Comparison of ENCODE assay signal across 39 mouse cellular contexts in genomic region chr13:32884755-32885154, GRCm38 (mm10). TPM values are rescaled to one million over a fixed set of nuclear protein-coding genes. Genes with fewer than 3 reads are reported as not detected.
DNase-seq lines count a peak whose midpoint lies in the region; TF ChIP-seq lines count a peak whose summit lies in the region.
"Had no signal": no experiment of that assay in that cellular context is flagged by ENCODE, and none has a peak within 500 bp of the region (broad histone marks: within the 10 kb centered on the region; RNA-seq: fewer than 3 reads in every experiment).

No protein-coding gene starts in this region.

- no peaks in the 10 kb centered on the region for H3K36me3 ChIP-seq in myocyte (ENCODE audit: control insufficient read depth, insufficient read depth)
- H3K36me3 ChIP-seq: embryonic facial prominence, embryonic 13.5 days; hindbrain, embryonic 15.5 days; limb, embryonic 10.5 days; limb, embryonic 15.5 days; liver, embryonic 13.5 days; neural tube, embryonic 15.5 days had no signal

- H3K27me3 ChIP-seq in myocyte (ENCODE audit: control insufficient read depth, insufficient read depth, insufficient read length), result no peaks in the 10 kb centered on the region
- H3K27me3 ChIP-seq: embryonic facial prominence, embryonic 13.5 days; hindbrain, embryonic 15.5 days; limb, embryonic 15.5 days; liver, embryonic 13.5 days; neural tube, embryonic 15.5 days had no signal

- no peak overlapping the region for H3K4me3 ChIP-seq in myocyte
- H3K4me3 ChIP-seq: embryonic facial prominence, embryonic 13.5 days; hindbrain, embryonic 15.5 days; limb, embryonic 10.5 days; limb, embryonic 15.5 days; liver, embryonic 13.5 days; neural tube, embryonic 15.5 days had no signal

- no peak overlapping the region for H3ac ChIP-seq in myocyte (ENCODE audit: control insufficient read depth, insufficient read length)

- H3K79me2 ChIP-seq in myocyte (ENCODE audit: control insufficient read depth, insufficient read depth), result no peaks in the 10 kb centered on the region

- peak; percentile 31 for DNase-seq in gastrocnemius, adult 18-20 months (ENCODE audit: low spot score)
- no peak for DNase-seq in gastrocnemius, postnatal 4 days (ENCODE audit: low spot score in 2 of 2)
- DNase-seq in 416B (ENCODE audit: low read depth), result peak; percentile 30
- DNase-seq in NIH3T3 (ENCODE audit: low read depth), result peak; percentile 80
- no peak for DNase-seq in cerebellum, adult 11 months
- no peak for DNase-seq in yolk sac, embryonic 10.5 days (ENCODE audit: low spot score)
- DNase-seq: cerebellum, adult 11-12 months; cerebellum, adult 9-11 months; gastrocnemius, postnatal 14 days; heart, adult 18-20 months; heart, postnatal 4 days; kidney, adult 11 months; kidney, postnatal 14 days; layer of hippocampus, adult 9-11 months; liver, embryonic 13.5 days; lung, adult 18-20 months; lung, postnatal 4 days; midbrain, embryonic 14.5 days; right cerebral cortex, postnatal 25 days; spleen, adult 18-20 months; thymus, adult 18-20 months; thymus, postnatal 25 days had no signal

- peak overlapping the region; percentile 43 for H3K4me2 ChIP-seq in myocyte (ENCODE audit: low read depth)
- H3K4me2 ChIP-seq: embryonic facial prominence, embryonic 13.5 days; heart, embryonic 11.5 days; hindbrain, embryonic 15.5 days; limb, embryonic 15.5 days; liver, embryonic 13.5 days; neural tube, embryonic 15.5 days had no signal

- no peak for TF ChIP-seq POLR2A in myocyte (IDR thresholded peaks at IDR 0.05; ENCODE audit: insufficient read length, low read depth)

TF ChIP-seq in myocyte, 11 proteins besides CTCF, POLR2A, EP300 and RAD21:
- TF ChIP-seq MYOD1 (IDR thresholded peaks at IDR 0.05; ENCODE audit: control insufficient read depth in 1 of 3, insufficient read length in 2 of 3, low read depth in 2 of 3) (peak in 1 of 3 experiments; percentile 27), MYOG (IDR thresholded peaks at IDR 0.05; ENCODE audit: control insufficient read depth in 1 of 3, insufficient read depth in 1 of 3, insufficient read length in 2 of 3, low read depth in 2 of 3) (no peak), MAX (IDR thresholded peaks at IDR 0.05; ENCODE audit: low read depth) (no peak), CEBPB (IDR thresholded peaks at IDR 0.05; ENCODE audit: insufficient read depth, poor library complexity, severe bottlenecking) (peak; percentile 52; the same call in 1 of the 2 replicates)

RNA-seq across cellular contexts. Expression of gene Serpinb1c, which starts 13.3 kb away (rescaled TPM):
- total RNA-seq in gastrocnemius, adult 18-20 months (2021), result 1 to 10 TPM; 1.7 to 1.9 TPM
- 1 to 10 TPM in 1 of 2 experiments, under 1 TPM in 1; 0.29 to 1.1 TPM for total RNA-seq in gastrocnemius, postnatal 4 days (2021)
- 0.08 TPM for polyA plus RNA-seq in myocyte (2012; fragmentation: generic; extraction: Trizol)
- total RNA-seq: adrenal gland, adult 18-20 months; common myeloid progenitor, adult 5-6 weeks; left cerebral cortex, postnatal 10 days; megakaryocyte-erythroid progenitor cell, adult 5-6 weeks; monocyte, adult 5-6 weeks had no signal
- polyA plus RNA-seq: CD4-positive, CD25-positive, alpha-beta regulatory T cell, adult 4 months; embryonic facial prominence, embryonic 13.5 days; forebrain, embryonic 11.5 days; forebrain, embryonic 16.5 days; hindbrain, embryonic 15.5 days; inflammation-experienced regulatory T-cells, adult 6 months; kidney, embryonic 14.5 days; limb, embryonic 10.5 days; limb, embryonic 15.5 days; liver, embryonic 13.5 days; midbrain, embryonic 14.5 days had no signal

RNA-seq across cellular contexts. Expression of gene Serpinb1a, which starts 33.8 kb away (rescaled TPM):
- 1 to 10 TPM; 3.2 to 5.3 TPM for total RNA-seq in gastrocnemius, adult 18-20 months (2021)
- 10 to 100 TPM; 30.5 to 49.2 TPM for total RNA-seq in gastrocnemius, postnatal 4 days (2021)
- polyA plus RNA-seq in myocyte (2012; fragmentation: generic; extraction: Trizol), result 85.1 TPM

Comparison
In these comparisons a context has a peak if more than half of its experiments do, and no peak if none do; other contexts are left out.
1. DNase-seq: peak in gastrocnemius, adult 18-20 months (single experiment), 416B (single experiment) and NIH3T3 (single experiment); none in gastrocnemius, postnatal 4 days (0 of 2), cerebellum, adult 11 months (single experiment) and yolk sac, embryonic 10.5 days (single experiment).
2. RNA of gene Serpinb1a, which starts 33.8 kb away (total RNA-seq): 30.5 to 49.2 TPM in gastrocnemius, postnatal 4 days; 3.2 to 5.3 TPM in gastrocnemius, adult 18-20 months; every median in the first group is over 4 times any median in the second.